Mouse (Mus musculus): ENCODE results near the gene Romo1. TPM values are rescaled to one million over a fixed set of nuclear protein-coding genes. Genes with fewer than 3 reads are reported as not detected.
"Not testable (repeated sequence)": the region's sequence is repeated elsewhere in the genome, so short reads cannot be mapped to it uniquely, and the experiment has no call there.

Romo1 gene
- polyA plus RNA-seq, 1 experiment, result 203 TPM

- WGBS, result under 1% methylated on average over 47 of the region's 47 CpGs
- H3K4me1 ChIP-seq (ENCODE audit: control insufficient read depth, insufficient read depth, low read length), result peaks cover 17% of the 10 kb centered on the region
- DNase-seq, result peak; percentile 80
- TF ChIP-seq CTCF (IDR thresholded peaks at IDR 0.05; ENCODE audit: insufficient read depth, low read length) (no peak), POLR2A (IDR thresholded peaks at IDR 0.05; ENCODE audit: borderline replicate concordance, extremely low read depth, low read depth, low read length) (peak; percentile 67; the same call in 1 of the 2 replicates)
- peak overlapping the region; percentile 98 for H3K4me3 ChIP-seq (replicated peaks; ENCODE audit: extremely low read depth, low read depth, low read length)
These were observed 35.4 kb downstream of the Romo1 start for GRCm38 (mm10) chr2:156179046-156179795.

- under 1% methylated on average over 41 of the region's 41 CpGs for WGBS
These were observed 35.9 kb downstream of the Romo1 start for GRCm38 (mm10) chr2:156179796-156180093.

GRCm38 (mm10) chr2:156180094-156180821, 36.4 kb downstream of the Romo1 start, which contains the start of gene Rbm39:
Rbm39 (minus strand) TSS chr2:156180238.
- peak; percentile 100 for DNase-seq

More at GRCm38 (mm10) chr2:156179796-156180093, 35.9 kb downstream of the Romo1 start:
- TF ChIP-seq CTCF (IDR thresholded peaks at IDR 0.05; ENCODE audit: insufficient read depth, low read length) (no peak), POLR2A (IDR thresholded peaks at IDR 0.05; ENCODE audit: borderline replicate concordance, extremely low read depth, low read depth, low read length) (no peak)
- H3K4me1 ChIP-seq (ENCODE audit: control insufficient read depth, insufficient read depth, low read length), result peaks cover 17% of the 10 kb centered on the region
- no peak for DNase-seq
- H3K4me3 ChIP-seq (replicated peaks; ENCODE audit: extremely low read depth, low read depth, low read length), result peak overlapping the region; percentile 98

GRCm38 (mm10) chr2:156180824-156181590, 37.2 kb downstream of the Romo1 start:
- peak overlapping the region; percentile 77 for H3K4me3 ChIP-seq (replicated peaks; ENCODE audit: extremely low read depth, low read depth, low read length)
- peaks cover 17% of the 10 kb centered on the region for H3K4me1 ChIP-seq (ENCODE audit: control insufficient read depth, insufficient read depth, low read length)
- no peak for DNase-seq
- TF ChIP-seq CTCF (IDR thresholded peaks at IDR 0.05; ENCODE audit: insufficient read depth, low read length), result no peak
- no peak for TF ChIP-seq POLR2A (IDR thresholded peaks at IDR 0.05; ENCODE audit: borderline replicate concordance, extremely low read depth, low read depth, low read length)
- 7% methylated on average over 8 of the region's 8 CpGs for WGBS

More at GRCm38 (mm10) chr2:156180094-156180821, 36.4 kb downstream of the Romo1 start, which contains the start of gene Rbm39:
- 1% methylated on average over 47 of the region's 47 CpGs for WGBS
- peaks cover 17% of the 10 kb centered on the region for H3K4me1 ChIP-seq (ENCODE audit: control insufficient read depth, insufficient read depth, low read length)
- peak within 1 kb of the TSS; percentile 98 for H3K4me3 ChIP-seq (replicated peaks; ENCODE audit: extremely low read depth, low read depth, low read length)
- TF ChIP-seq CTCF (IDR thresholded peaks at IDR 0.05; ENCODE audit: insufficient read depth, low read length) (peak; percentile 57; the same call in 1 of the 2 replicates), POLR2A (IDR thresholded peaks at IDR 0.05; ENCODE audit: borderline replicate concordance, extremely low read depth, low read depth, low read length) (peak; percentile 96)

GRCm38 (mm10) chr2:156181592-156181991, 37.8 kb downstream of the Romo1 start:
- Histone ChIP-seq H3K4me1 (ENCODE audit: control insufficient read depth, insufficient read depth, low read length) (peaks cover 17% of the 10 kb centered on the region), H3K4me3 (replicated peaks; ENCODE audit: extremely low read depth, low read depth, low read length) (no peak overlapping the region)
- no peak for TF ChIP-seq POLR2A (IDR thresholded peaks at IDR 0.05; ENCODE audit: borderline replicate concordance, extremely low read depth, low read depth, low read length)
- no peak for TF ChIP-seq CTCF (IDR thresholded peaks at IDR 0.05; ENCODE audit: insufficient read depth, low read length)
- DNase-seq, result no peak
- WGBS, result 89% methylated on average over 2 of the region's 2 CpGs

GRCm38 (mm10) chr2:156189241-156189640, 45.4 kb downstream of the Romo1 start:
- not testable (repeated sequence) for DNase-seq; H3K4me1 ChIP-seq (ENCODE audit: control insufficient read depth, insufficient read depth, low read length); H3K4me3 ChIP-seq (replicated peaks; ENCODE audit: extremely low read depth, low read depth, low read length)
- 58% methylated on average over 7 of the region's 7 CpGs for WGBS

GRCm38 (mm10) chr2:156190004-156190896, 46.4 kb downstream of the Romo1 start:
- Histone ChIP-seq H3K4me3 (replicated peaks; ENCODE audit: extremely low read depth, low read depth, low read length) (no peak overlapping the region), H3K4me1 (ENCODE audit: control insufficient read depth, insufficient read depth, low read length) (no peaks in the 10 kb centered on the region)
- no peak for DNase-seq
- no peak for TF ChIP-seq CTCF (IDR thresholded peaks at IDR 0.05; ENCODE audit: insufficient read depth, low read length)
- TF ChIP-seq POLR2A (IDR thresholded peaks at IDR 0.05; ENCODE audit: borderline replicate concordance, extremely low read depth, low read depth, low read length), result peak; percentile 18; the same call in 1 of the 2 replicates
- WGBS, result 61% methylated on average over 14 of the region's 14 CpGs

- H3K4me1 ChIP-seq (ENCODE audit: control insufficient read depth, insufficient read depth, low read length), result peaks cover 4% of the 10 kb centered on the region; the same call in 1 of the 2 replicates
- WGBS, result 93% methylated on average over 2 of the region's 2 CpGs
- DNase-seq, result no peak
- no peak for TF ChIP-seq POLR2A (IDR thresholded peaks at IDR 0.05; ENCODE audit: borderline replicate concordance, extremely low read depth, low read depth, low read length)
- no peak for TF ChIP-seq CTCF (IDR thresholded peaks at IDR 0.05; ENCODE audit: insufficient read depth, low read length)
- no peak overlapping the region for H3K4me3 ChIP-seq (replicated peaks; ENCODE audit: extremely low read depth, low read depth, low read length)
These were observed 47.7 kb downstream of the Romo1 start for GRCm38 (mm10) chr2:156191540-156191939.
